Mouse (Mus musculus): Measurements from ENCODE around the gene Atcay. TPM values are rescaled to one million over a fixed set of nuclear protein-coding genes. Genes with fewer than 3 reads are reported as not detected.
A peak's percentile ranks its signal among the peaks of the same experiment; 100 is the strongest.
"Not testable (repeated sequence)": the region's sequence is repeated elsewhere in the genome, so short reads cannot be mapped to it uniquely, and the experiment has no call there.

Gene Atcay
- polyA plus RNA-seq, 1 experiment = 0.95 TPM

DNA sequence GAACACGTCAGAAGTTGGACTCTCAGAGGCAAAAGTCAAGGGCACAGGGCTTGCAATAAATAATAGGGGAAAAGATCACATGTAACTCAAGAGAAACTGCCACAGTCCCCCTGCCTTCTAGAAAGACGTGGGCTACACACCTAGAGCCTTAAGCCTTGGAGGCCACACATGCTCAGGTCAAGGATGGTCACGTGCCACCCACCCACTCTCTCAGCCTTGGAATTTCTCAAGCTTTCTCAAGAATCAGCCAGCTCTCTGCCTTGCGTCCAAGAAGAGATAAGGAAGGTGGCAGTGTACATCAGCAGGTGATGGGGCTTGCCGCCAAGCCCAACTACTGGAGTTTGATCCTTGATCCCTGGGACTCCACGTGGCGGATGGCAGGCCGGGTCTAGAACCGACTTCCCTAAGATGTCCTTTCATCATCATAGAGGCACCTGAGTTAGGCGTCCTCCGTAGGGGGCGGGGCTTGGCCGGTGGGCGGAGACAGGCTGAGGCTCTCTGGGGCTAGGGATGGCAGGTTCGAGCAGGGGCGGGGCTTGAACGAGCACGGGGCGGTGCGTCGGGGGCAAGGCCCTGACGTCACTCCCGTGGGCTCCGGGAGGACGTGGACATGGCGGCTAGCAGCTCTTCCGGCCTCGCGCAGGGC is 2.1 kb upstream of the Atcay start, which contains the start of gene Zfr2:
Gene Zfr2 (plus strand): TSS at position 576 of the 646 bp plus-strand sequence.
- DNase-seq (ENCODE audit: low read depth in 1 of 2, low spot score in 2 of 2) = peak; percentile 78 to 91
- no peak for TF ChIP-seq CTCF (IDR thresholded peaks at IDR 0.05; ENCODE audit: extremely low read depth, insufficient read depth, insufficient read length, insufficient replicate concordance)
- TF ChIP-seq POLR2A (IDR thresholded peaks at IDR 0.05; ENCODE audit: low read depth, low read length) = peak; percentile 14; the same call in 1 of the 2 replicates

DNA sequence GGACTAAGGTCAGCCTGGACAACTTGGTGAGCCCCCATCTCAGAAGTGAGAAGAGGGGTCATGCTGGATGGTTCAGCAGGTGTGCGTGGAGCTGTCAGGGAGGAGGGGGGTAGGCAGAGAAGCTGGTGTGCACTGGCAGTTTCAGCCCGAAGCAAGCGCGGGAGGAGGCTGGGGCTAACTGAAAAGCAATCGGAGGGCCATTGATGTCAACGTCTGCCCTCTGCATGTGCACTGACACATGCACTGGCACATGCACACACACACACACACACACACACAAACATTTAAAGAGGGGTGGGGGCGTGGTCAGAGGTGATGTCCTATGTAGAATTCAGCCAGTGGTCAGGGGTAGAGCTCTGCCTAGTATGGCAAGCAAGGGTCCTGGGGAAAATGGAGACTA is 803 bp upstream of the Atcay start:
- Histone ChIP-seq H3K36me3 (ENCODE audit: control insufficient read depth, insufficient read depth, low read length) (no peaks in the 10 kb centered on the region), H3K27me3 (ENCODE audit: control insufficient read depth, insufficient read depth, low read length) (peaks cover 5% of the 10 kb centered on the region; the same call in 1 of the 2 replicates), H3K4me3 (ENCODE audit: extremely low read depth, insufficient read depth, insufficient read length) (no peak overlapping the region), H3K4me1 (ENCODE audit: control insufficient read depth, insufficient read depth, insufficient read length) (peaks cover 10% of the 10 kb centered on the region), H3K27ac (ENCODE audit: insufficient read depth, low read length) (no peak overlapping the region)
- no peak for DNase-seq (ENCODE audit: low read depth in 1 of 2, low spot score in 2 of 2)
- 64% methylated on average over 7 of the region's 7 CpGs for WGBS
- TF ChIP-seq CTCF (IDR thresholded peaks at IDR 0.05; ENCODE audit: extremely low read depth, insufficient read depth, insufficient read length, insufficient replicate concordance) (no peak), POLR2A (IDR thresholded peaks at IDR 0.05; ENCODE audit: low read depth, low read length) (no peak)

More for the DNA sequence above, 2.1 kb upstream of the Atcay start, which contains the start of gene Zfr2:
- Histone ChIP-seq H3K27me3 (ENCODE audit: control insufficient read depth, insufficient read depth, low read length) (peaks cover 5% of the 10 kb centered on the region; the same call in 1 of the 2 replicates), H3K36me3 (ENCODE audit: control insufficient read depth, insufficient read depth, low read length) (no peaks in the 10 kb centered on the region), H3K27ac (ENCODE audit: insufficient read depth, low read length) (no peak within 1 kb of the TSS), H3K4me1 (ENCODE audit: control insufficient read depth, insufficient read depth, insufficient read length) (peaks cover 10% of the 10 kb centered on the region), H3K4me3 (ENCODE audit: extremely low read depth, insufficient read depth, insufficient read length) (peak within 1 kb of the TSS; percentile 64)
- WGBS = 11% methylated on average over 29 of the region's 29 CpGs

DNA sequence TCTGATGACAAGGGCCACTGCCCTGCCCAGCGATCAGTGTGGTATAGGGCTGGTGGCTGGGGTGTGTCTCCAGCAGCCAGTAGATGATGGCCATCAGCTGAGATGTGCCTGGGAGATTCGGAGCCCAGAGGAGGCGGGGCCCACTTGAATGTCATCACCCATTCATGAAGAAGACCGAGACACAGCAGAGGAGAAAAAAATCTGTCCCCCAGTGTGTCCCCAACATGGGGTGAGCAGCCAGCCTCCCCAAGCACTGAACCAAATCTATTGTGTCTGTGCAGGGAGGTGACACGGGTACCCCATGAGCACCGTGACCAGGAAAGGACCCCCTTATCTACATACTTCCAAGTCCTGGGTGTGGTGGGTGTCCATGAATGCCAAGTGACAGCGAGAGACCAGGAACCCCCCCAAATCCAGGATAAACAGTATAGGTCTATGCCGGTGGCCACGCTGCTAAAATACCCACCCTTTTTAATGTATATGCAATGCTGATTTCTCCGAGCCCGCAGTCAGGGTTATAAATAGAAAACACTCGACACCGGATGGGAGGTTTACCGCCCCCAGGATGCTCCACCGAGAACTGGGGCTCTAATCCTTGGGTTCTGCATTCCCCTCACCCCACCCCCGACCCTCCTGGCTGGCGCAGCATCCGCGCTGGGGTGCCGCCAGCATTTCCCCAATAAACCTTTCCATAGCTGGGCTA is 747 bp downstream of the Atcay start:
- H3K27ac ChIP-seq (ENCODE audit: insufficient read depth, low read length) = no peak overlapping the region
- peaks cover 10% of the 10 kb centered on the region for H3K4me1 ChIP-seq (ENCODE audit: control insufficient read depth, insufficient read depth, insufficient read length)
- peak overlapping the region; percentile 24 for H3K4me3 ChIP-seq (ENCODE audit: extremely low read depth, insufficient read depth, insufficient read length)
- DNase-seq (ENCODE audit: low read depth in 1 of 2, low spot score in 2 of 2) = no peak
- WGBS = 12% methylated on average over 20 of the region's 20 CpGs
- TF ChIP-seq CTCF (IDR thresholded peaks at IDR 0.05; ENCODE audit: extremely low read depth, insufficient read depth, insufficient read length, insufficient replicate concordance) (no peak), POLR2A (IDR thresholded peaks at IDR 0.05; ENCODE audit: low read depth, low read length) (no peak)
- no peaks in the 10 kb centered on the region for H3K36me3 ChIP-seq (ENCODE audit: control insufficient read depth, insufficient read depth, low read length)
- H3K27me3 ChIP-seq (ENCODE audit: control insufficient read depth, insufficient read depth, low read length) = peaks cover 5% of the 10 kb centered on the region; the same call in 1 of the 2 replicates

DNA sequence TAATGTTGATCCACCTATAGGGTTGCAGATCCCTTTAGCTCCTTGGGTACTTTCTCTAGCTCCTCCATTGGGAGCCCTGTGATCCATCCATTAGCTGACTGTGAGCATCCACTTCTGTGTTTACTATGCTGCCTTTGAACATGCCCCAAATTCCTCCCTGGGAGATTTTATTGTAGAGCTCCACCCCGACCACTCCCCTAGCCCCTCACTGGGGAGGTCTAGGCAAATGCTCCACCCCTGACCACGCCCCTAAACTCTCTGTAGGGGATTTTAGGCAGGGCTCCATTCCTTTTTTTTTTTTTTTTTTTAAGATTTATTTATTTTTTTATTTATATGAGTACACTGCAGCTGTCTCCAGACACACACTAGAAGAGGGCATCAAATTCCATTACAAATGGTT is 6.9 kb downstream of the Atcay start:
- H3K27me3 ChIP-seq (ENCODE audit: control insufficient read depth, insufficient read depth, low read length); H3K4me3 ChIP-seq (ENCODE audit: extremely low read depth, insufficient read depth, insufficient read length); H3K36me3 ChIP-seq (ENCODE audit: control insufficient read depth, insufficient read depth, low read length); H3K4me1 ChIP-seq (ENCODE audit: control insufficient read depth, insufficient read depth, insufficient read length); DNase-seq (ENCODE audit: low read depth in 1 of 2, low spot score in 2 of 2); H3K27ac ChIP-seq (ENCODE audit: insufficient read depth, low read length): not testable (repeated sequence)
- 68% methylated on average over 2 of the region's 2 CpGs for WGBS

DNA sequence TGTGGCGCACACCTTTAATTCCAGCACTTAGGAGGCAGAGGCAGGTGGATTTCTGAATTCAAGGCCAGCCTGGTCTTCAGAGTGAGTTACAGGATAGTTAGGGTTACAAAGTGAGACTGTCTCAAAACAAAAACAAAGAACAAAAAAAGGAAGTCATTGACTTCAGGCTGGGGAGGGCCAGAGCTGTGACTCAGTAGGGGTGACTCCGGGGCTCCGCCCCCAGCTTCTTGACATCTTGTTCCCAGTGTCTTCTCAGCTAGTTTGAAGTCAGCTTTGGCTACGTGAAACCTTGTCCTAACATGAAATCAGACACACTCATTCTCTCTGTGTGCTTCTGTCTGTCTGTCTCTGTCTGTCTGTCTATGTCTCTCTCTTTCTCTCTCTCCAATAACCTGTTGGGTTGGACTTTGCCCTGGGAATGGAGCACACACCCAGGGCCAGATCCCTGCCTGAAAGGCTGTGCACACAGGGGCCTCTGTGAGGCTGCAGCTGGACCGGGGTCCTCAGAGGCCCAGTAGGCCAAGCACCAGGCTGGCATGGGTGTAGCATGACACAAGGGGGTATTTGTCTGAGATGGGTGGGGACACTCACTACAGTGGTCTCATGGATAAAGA is 9.1 kb downstream of the Atcay start:
- H3K27me3 ChIP-seq (ENCODE audit: control insufficient read depth, insufficient read depth, low read length) = no peaks in the 10 kb centered on the region
- peak in 1 of 2 experiments; percentile 27 for DNase-seq (ENCODE audit: low read depth in 1 of 2, low spot score in 2 of 2)
- WGBS = 63% methylated on average over 5 of the region's 5 CpGs
- H3K4me3 ChIP-seq (ENCODE audit: extremely low read depth, insufficient read depth, insufficient read length) = no peak overlapping the region
- peaks cover 4% of the 10 kb centered on the region; the same call in 1 of the 2 replicates for H3K4me1 ChIP-seq (ENCODE audit: control insufficient read depth, insufficient read depth, insufficient read length)
- no peak for TF ChIP-seq CTCF (IDR thresholded peaks at IDR 0.05; ENCODE audit: extremely low read depth, insufficient read depth, insufficient read length, insufficient replicate concordance)
- TF ChIP-seq POLR2A (IDR thresholded peaks at IDR 0.05; ENCODE audit: low read depth, low read length) = no peak
- H3K36me3 ChIP-seq (ENCODE audit: control insufficient read depth, insufficient read depth, low read length) = no peaks in the 10 kb centered on the region
- H3K27ac ChIP-seq (ENCODE audit: insufficient read depth, low read length) = no peak overlapping the region

DNA sequence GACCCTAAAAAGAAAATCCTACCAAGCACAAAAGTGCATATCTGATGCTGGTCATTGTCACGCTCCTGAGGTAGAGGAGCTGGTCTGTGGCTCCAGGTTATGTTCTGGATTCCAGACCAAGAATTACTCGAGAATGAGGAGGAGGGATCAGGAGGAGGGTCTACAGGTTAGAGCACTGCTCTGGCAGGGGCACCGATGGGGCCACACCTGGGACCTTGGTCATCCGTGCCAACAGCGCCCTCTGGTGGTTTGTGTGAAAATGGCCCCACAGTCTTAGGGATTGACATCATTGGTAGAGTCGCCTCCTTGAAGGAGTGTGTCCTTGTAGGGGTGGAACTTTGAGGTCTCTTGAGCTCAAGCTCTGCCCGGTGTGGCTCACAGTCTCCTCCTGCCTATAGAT is 12.7 kb downstream of the Atcay start:
- H3K27ac ChIP-seq (ENCODE audit: insufficient read depth, low read length) = no peak overlapping the region
- peaks cover 4% of the 10 kb centered on the region; the same call in 1 of the 2 replicates for H3K4me1 ChIP-seq (ENCODE audit: control insufficient read depth, insufficient read depth, insufficient read length)
- H3K27me3 ChIP-seq (ENCODE audit: control insufficient read depth, insufficient read depth, low read length) = no peaks in the 10 kb centered on the region
- no peaks in the 10 kb centered on the region for H3K36me3 ChIP-seq (ENCODE audit: control insufficient read depth, insufficient read depth, low read length)
- H3K4me3 ChIP-seq (ENCODE audit: extremely low read depth, insufficient read depth, insufficient read length) = no peak overlapping the region
- WGBS = 15% methylated on average over 7 of the region's 7 CpGs
- DNase-seq (ENCODE audit: low read depth in 1 of 2, low spot score in 2 of 2) = peak; percentile 49 to 76
- TF ChIP-seq POLR2A (IDR thresholded peaks at IDR 0.05; ENCODE audit: low read depth, low read length) = no peak
- peak; percentile 89 for TF ChIP-seq CTCF (IDR thresholded peaks at IDR 0.05; ENCODE audit: extremely low read depth, insufficient read depth, insufficient read length, insufficient replicate concordance)

Data from spleen, adult 2 months (tissue).